Mouse (Mus musculus) fibroblast of lung, adult 2 months (primary cell): ENCODE results near the gene Enho.

Experiments used
- DNase-seq: peaks from one replicate; pipeline ENCODE4 v3.0.0-alpha.2; 2011; ENCODE audit warnings: low read depth

Gene Enho

GRCm38 (mm10) chr4:41663614-41664013, 23.5 kb upstream of the Enho start:
- DNase-seq, result no peak

DNA sequence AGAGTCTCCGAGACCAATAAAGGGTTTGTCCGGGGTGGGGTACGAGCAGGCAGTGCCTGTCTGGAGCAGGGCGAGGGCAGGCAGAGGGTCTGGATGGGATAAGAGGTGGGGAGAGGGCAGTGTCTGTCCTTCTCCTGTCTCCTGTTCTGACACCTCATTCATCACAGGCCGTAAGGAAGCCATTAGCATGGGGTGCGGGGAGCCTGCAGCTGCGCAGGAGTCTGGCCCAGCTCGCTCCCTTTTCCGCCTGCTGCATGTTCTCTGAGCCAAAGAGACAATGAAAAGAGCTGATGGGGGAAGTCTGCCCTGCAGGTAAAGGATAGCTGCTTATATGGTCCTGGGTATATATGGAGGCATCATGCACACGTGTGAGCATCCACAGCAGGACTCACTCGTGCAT, 22.6 kb upstream of the Enho start:
- DNase-seq, result no peak

DNA sequence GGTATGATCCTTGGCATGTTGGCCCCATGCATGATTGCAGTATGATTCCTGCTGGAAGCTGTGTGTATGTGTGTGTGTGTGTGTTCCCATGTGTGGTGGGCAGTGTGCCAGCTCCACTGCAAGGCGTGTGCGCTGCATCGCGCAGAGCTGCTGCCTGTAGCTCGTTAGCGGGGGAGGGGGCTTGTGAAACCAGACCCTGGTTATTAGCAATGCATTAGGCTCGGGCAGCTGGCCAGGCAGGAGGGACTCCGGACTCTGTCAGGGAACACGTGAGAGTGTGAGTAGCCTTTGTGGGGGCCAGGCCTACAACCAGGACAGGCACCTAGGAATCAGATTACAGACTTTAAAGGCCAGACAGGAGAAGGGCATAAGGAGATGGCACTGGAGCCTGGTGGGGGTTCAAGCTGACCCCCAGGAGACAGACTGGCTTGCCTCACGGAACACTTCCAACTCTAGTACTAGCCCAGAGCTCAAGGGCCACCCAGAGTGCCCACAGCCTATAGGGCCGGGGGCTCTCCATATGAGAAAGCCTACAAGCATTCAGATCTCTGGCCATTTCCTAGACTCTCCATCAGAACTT, 20.8 kb upstream of the Enho start:
- no peak for DNase-seq

- no peak for DNase-seq
These were observed 19.4 kb upstream of the Enho start for GRCm38 (mm10) chr4:41659556-41659955.

- no peak for DNase-seq
These were observed 18.7 kb upstream of the Enho start for GRCm38 (mm10) chr4:41658566-41659384.

DNA sequence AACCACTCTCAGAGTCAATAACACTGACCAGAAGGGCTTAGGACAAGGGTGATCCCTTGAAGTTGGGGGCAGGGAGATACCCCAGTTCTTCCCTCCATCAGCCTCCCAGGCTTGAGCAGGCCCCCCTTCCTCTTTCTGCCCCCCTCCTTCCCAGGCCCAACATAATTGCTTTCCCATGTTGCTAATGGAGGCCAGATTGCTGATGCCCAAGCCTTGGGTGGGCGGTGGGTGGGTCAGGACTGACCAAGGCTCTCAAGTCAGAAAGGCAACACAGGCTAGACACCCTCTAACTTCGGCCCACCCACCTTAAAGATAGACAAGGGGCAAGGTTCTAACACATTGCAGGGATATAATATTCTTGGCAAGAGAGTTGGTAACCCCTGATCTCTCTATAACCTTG, 15.4 kb upstream of the Enho start:
- no peak for DNase-seq

GRCm38 (mm10) chr4:41654217-41654616, 14.1 kb upstream of the Enho start:
- DNase-seq, result no peak

DNA sequence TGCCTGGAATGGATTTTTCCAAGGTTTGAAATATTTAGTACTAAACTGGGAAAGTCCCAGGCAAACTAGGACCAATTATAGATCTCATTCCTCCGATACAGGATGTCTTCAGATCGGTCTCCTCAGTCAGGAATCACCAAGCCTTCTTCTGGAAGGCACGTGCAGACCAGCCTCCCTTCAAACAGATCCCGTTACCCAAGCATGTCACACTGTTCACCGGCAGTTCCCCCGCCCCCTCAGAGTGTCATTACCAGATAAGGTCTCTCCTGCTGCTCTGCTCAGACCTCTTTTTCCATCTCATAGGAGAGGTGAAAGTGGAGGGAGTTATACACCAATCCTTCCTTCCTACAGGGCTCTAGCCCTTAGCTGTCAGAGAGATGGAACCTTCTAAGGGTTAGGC, 13.6 kb upstream of the Enho start:
- no peak for DNase-seq

- DNase-seq, result no peak
These were observed 13.2 kb upstream of the Enho start for GRCm38 (mm10) chr4:41653296-41653695.

GRCm38 (mm10) chr4:41648627-41649026, 8.5 kb upstream of the Enho start:
- DNase-seq, result no peak

DNA sequence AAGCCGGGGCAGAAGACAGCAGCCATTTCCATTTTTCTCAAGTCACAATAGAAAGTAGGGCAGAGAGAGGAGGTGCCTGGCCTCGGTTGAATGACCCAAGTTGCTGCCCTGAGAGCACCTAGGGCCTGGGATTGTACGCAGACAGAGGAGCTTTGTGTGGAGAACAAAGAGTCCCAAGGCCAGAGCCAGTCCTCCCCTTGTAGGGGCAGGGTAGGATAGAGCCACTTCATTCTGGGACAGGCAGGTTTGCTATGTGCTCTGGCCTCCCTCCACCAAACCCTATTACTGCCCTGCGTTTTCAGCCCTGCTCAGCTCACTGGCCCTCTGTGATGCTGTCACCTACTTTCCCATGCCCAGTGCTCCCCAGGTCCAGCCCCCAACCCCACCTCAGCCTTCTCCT, 8.0 kb upstream of the Enho start:
- no peak for DNase-seq

- no peak for DNase-seq
These were observed 5.4 kb upstream of the Enho start for GRCm38 (mm10) chr4:41645488-41645887.

GRCm38 (mm10) chr4:41641199-41641822, 1.2 kb upstream of the Enho start:
- no peak for DNase-seq

DNA sequence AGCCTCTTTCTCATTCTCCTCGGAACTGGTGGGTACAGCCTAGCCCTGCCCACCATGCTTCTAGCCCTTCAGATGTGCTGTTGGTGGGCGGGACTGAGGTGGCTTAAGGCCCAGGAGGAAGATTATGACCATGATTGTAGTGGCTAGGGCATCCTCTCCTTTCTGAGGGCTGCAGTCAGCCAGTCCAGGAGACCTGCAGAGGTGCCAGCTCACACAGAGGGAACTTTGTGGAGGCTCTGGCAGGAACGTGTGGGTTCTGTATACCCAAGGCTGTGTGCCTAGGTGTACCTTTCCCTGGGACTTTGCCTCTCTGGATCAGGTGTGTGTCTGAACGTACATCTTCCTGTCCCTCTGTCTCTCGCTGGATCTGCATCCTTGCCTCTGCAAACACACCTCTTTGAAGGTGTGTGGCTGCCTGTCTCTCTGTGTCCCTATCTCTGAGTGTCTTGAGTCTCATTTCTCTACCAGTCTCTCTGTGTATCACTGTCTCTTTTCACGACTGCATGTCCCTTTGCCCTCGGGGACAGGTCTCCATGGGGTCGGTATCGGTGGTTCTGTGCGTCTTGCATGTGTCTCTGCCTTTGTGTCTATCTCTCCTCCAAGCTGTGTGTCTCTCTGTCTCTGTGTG, 796 bp downstream of the Enho start:
- no peak for DNase-seq

GRCm38 (mm10) chr4:41638828-41639213, 1.3 kb downstream of the Enho start:
- no peak for DNase-seq

- no peak for DNase-seq
These were observed 1.9 kb downstream of the Enho start for GRCm38 (mm10) chr4:41638186-41638731.

DNA sequence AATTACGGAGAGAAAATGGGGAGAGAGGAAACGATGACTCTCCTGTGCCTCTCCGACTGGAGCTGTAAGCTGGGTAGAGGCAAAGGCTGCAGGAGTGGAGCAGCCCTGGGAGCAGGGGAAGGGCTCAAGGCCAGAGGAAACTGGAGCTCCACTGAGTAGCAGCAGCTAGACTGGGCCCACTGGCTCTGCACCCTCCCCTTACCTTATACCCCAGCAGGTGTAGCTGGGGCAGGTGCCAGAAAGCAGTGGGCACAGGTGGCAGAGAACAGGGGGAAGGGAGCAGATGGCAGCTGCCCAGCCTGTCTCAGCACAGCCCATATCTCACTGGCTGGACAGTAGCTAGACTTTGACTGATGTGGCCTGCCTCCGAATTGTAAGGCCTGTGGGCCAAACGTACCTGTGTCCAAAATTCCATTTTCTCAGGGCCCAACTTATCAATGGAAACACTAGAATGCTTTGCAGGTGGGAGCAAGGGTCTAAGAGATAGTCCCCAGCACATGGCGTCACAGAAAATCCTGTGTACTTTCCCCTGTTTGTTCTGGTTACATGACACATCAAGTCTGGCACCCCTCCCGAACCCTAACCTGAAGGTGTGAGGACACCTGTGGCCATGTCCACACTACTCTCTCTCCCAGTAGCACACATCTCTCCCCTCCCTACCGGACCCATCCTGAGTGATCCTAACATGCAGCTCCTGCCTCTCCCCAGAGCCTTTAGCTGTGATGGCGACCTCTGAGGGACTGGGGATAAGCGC, 3.1 kb downstream of the Enho start:
- no peak for DNase-seq

DNA sequence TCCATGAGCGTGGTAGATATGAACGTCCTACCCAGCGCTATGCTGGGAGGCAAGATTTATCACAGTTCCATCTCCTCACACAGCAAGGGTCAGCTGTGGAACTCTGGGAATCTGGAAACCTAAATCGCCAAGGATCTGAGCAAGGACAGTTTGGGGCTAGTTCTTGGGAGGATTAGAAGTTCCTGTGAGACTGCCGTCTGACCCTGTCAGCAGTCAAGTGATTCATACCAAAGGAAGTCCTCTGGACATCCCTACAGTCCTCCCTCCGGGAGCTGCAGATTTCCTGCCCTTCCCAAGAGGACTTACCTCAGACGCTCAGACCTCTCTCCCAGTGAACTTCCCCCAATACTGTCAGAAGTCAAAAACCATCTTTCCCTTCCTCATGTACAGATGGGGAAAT, 3.8 kb downstream of the Enho start:
- DNase-seq, result no peak

DNA sequence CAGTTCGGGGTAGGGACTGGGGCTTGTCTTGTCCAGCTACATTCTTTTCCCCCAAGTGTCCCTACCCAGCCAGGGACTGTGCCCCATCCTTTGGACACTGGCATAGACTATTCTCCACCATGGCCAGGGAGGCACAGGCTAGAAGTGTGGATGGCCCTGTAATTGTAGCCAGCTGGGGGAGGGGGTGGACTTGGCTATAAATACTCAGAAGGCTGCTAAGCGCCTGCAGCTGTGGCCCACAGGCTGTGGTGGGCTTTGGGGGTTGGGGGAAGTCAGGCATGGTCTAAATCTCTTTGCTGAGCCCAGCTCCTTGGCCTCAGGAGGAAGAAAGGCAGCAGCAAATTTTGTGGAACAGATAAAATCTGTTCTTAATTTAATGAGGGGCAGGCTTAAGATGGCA, 4.2 kb downstream of the Enho start:
- no peak for DNase-seq

- DNase-seq, result no peak
These were observed 4.9 kb downstream of the Enho start for GRCm38 (mm10) chr4:41635224-41635623.

- no peak for DNase-seq
These were observed 5.5 kb downstream of the Enho start for GRCm38 (mm10) chr4:41634631-41635030.

GRCm38 (mm10) chr4:41633001-41633400, 7.1 kb downstream of the Enho start:
- no peak for DNase-seq
